Mouse (Mus musculus) heart, adult 2 months (tissue): ENCODE measurements around the gene Timm9.

ENCODE experiments used
- CTCF ChIP-seq: fragments of 200-600 bp; IDR thresholded peaks from 2 replicates; pipeline ENCODE4 v1.8.1; 2022; ENCODE audit warnings: antibody characterized with exemption, mild to moderate bottlenecking, moderate library complexity
- EP300 ChIP-seq: fragments of 200-500 bp; IDR thresholded peaks from 2 replicates; pipeline ENCODE4 v1.6.1; 2011; ENCODE audit warnings: low read depth, low read length, control low read depth; ENCODE audit not compliant: insufficient read depth
- POLR2A ChIP-seq: fragments of 200-500 bp; IDR thresholded peaks from 2 replicates; pipeline ENCODE4 v1.6.1; 2011; ENCODE audit warnings: mild to moderate bottlenecking, low read depth, low read length, control low read depth; ENCODE audit not compliant: insufficient read depth

GRCm38 (mm10) chr12:71184396-71184795 lies 47.9 kb upstream of the Timm9 start:
- TF ChIP-seq POLR2A = no peak
- no peak for TF ChIP-seq CTCF
- TF ChIP-seq EP300 = no peak
